Comparison of ENCODE assay signal across 7 mouse cellular contexts in genomic region chr12:73687077-73688035, GRCm38 (mm10).
DNase-seq lines count a peak whose midpoint lies in the region; ATAC-seq and TF ChIP-seq lines count a peak whose summit lies in the region.

No protein-coding gene starts in this region.

- no peak for ATAC-seq in erythroblast, adult 5-6 weeks (replicated peaks; ENCODE audit: low FRiP score, poor library complexity, severe bottlenecking)

- no peaks in the 10 kb centered on the region for H3K9me3 ChIP-seq in ES-Bruce4 (replicated peaks; ENCODE audit: control insufficient read depth, insufficient read depth, low read length, poor library complexity, severe bottlenecking)

- H3K27ac ChIP-seq in ES-Bruce4 (ENCODE audit: insufficient read depth, low read length) = no peak overlapping the region
- peak overlapping the region; percentile 72 for H3K27ac ChIP-seq in kidney, adult 2 months (ENCODE audit: insufficient read depth, low read depth, low read length)
- H3K27ac ChIP-seq in thymus, adult 2 months (ENCODE audit: control insufficient read depth, insufficient read depth, low read length) = peak overlapping the region; percentile 93

- TF ChIP-seq CTCF in ES-Bruce4 (IDR thresholded peaks at IDR 0.05; ENCODE audit: low read depth, low read length) = peak; percentile 10
- TF ChIP-seq CTCF in kidney, adult 2 months (conservative IDR thresholded peaks at IDR 0.05; ENCODE audit: insufficient read depth, insufficient read length, low read depth, low read length) = peak; percentile 69
- TF ChIP-seq CTCF in thymus, adult 2 months (IDR thresholded peaks at IDR 0.05; ENCODE audit: borderline replicate concordance, control insufficient read depth, extremely low read depth, insufficient read depth, low read length, poor library complexity) = no peak

- intact Hi-C loops in gastrocnemius, postnatal 36 days (cut with DNase I) = loop anchor here (5.0 kb wide), 2 partner anchors 105 to 120 kb away; partner anchors contain the start of gene Prkch

- 44% methylated on average over 20 of the region's 20 CpGs for WGBS in kidney, adult 2 months
- 8% methylated on average over 20 of the region's 20 CpGs for WGBS in thymus, adult 2 months

- no peak for TF ChIP-seq EP300 in ES-Bruce4 (IDR thresholded peaks at IDR 0.05; ENCODE audit: insufficient read depth, low read depth, low read length)

- no peak for TF ChIP-seq POLR2A in ES-Bruce4 (IDR thresholded peaks at IDR 0.05; ENCODE audit: insufficient read depth, low read length)
- no peak for TF ChIP-seq POLR2A in kidney, adult 2 months (IDR thresholded peaks at IDR 0.05; ENCODE audit: low read depth, low read length)
- no peak for TF ChIP-seq POLR2A in thymus, adult 2 months (IDR thresholded peaks at IDR 0.05; ENCODE audit: control insufficient read depth, extremely low read depth, insufficient read depth, low read length, poor library complexity)

- peak; percentile 77 for DNase-seq in adrenal gland, adult 2 months
- DNase-seq in gastrocnemius, postnatal 36 days = peak; percentile 31 to 32
- DNase-seq in kidney, adult 2 months = peak; percentile 93
- DNase-seq in lung, postnatal 14 days = peak; percentile 87
- DNase-seq in thymus, adult 2 months = peak; percentile 51

- no peaks in the 10 kb centered on the region for H3K36me3 ChIP-seq in ES-Bruce4 (ENCODE audit: control insufficient read depth, insufficient read depth, low read length, poor library complexity, severe bottlenecking)
- no peaks in the 10 kb centered on the region for H3K36me3 ChIP-seq in kidney, adult 2 months (ENCODE audit: control insufficient read depth, insufficient read depth, low read length)
- no peaks in the 10 kb centered on the region for H3K36me3 ChIP-seq in thymus, adult 2 months (ENCODE audit: control insufficient read depth, insufficient read depth, low read length)

- H3K4me3 ChIP-seq in ES-Bruce4 (ENCODE audit: low read depth, low read length) = no peak overlapping the region
- H3K4me3 ChIP-seq in kidney, adult 2 months (ENCODE audit: insufficient read depth, low read depth, low read length) = no peak overlapping the region
- 0 out of 2 replicates have a peak overlapping the region, but pooled peaks have one; percentile 6 for H3K4me3 ChIP-seq in thymus, adult 2 months (ENCODE audit: control insufficient read depth, insufficient read depth, low read length)

- no peaks in the 10 kb centered on the region for H3K4me1 ChIP-seq in ES-Bruce4 (ENCODE audit: control insufficient read depth, insufficient read depth, low read length)
- 0 out of 2 replicates have a peak, but pooled peaks cover 5% of the 10 kb centered on the region for H3K4me1 ChIP-seq in kidney, adult 2 months (ENCODE audit: control insufficient read depth, insufficient read depth, low read length)
- H3K4me1 ChIP-seq in thymus, adult 2 months (replicated peaks; ENCODE audit: control insufficient read depth, insufficient read depth, low read length) = peaks cover 31% of the 10 kb centered on the region

- no peak overlapping the region for H3K9ac ChIP-seq in ES-Bruce4 (ENCODE audit: low read depth, poor library complexity, severe bottlenecking)

- H3K27me3 ChIP-seq in ES-Bruce4 (ENCODE audit: control insufficient read depth, insufficient read depth, low read length, poor library complexity, severe bottlenecking) = no peaks in the 10 kb centered on the region
- H3K27me3 ChIP-seq in kidney, adult 2 months (replicated peaks; ENCODE audit: control insufficient read depth, insufficient read depth, low read length) = no peaks in the 10 kb centered on the region
- H3K27me3 ChIP-seq in thymus, adult 2 months (ENCODE audit: control insufficient read depth, insufficient read depth, low read length) = no peaks in the 10 kb centered on the region

Comparison
In these comparisons a context has a peak if more than half of its experiments do, and no peak if none do; other contexts are left out.
1. DNase-seq: peak in every context shown above with its lines; median percentile 93 in kidney, adult 2 months; 87 in lung, postnatal 14 days; 77 in adrenal gland, adult 2 months; 51 in thymus, adult 2 months; 32 in gastrocnemius, postnatal 36 days.